ENCODE assay signal across 8 mouse cellular contexts in genomic region chr6:100013949-100014348, GRCm38 (mm10).
DNase-seq lines count a peak whose midpoint lies in the region; ATAC-seq lines count a peak whose summit lies in the region.

No protein-coding gene starts in this region.

- H3K4me2 ChIP-seq in neural tube, embryonic 13.5 days, result no peak overlapping the region

- H3K4me3 ChIP-seq in neural tube, embryonic 13.5 days, result no peak overlapping the region

- H3K27ac ChIP-seq in neural tube, embryonic 13.5 days (replicated peaks), result no peak overlapping the region

- no peak overlapping the region for H3K9ac ChIP-seq in neural tube, embryonic 13.5 days

- DNase-seq in lung, adult 18-20 months, result peak; percentile 18 to 33
- DNase-seq in lung, postnatal 14 days, result no peak
- DNase-seq in embryo, embryonic 9.5 days (ENCODE audit: extremely low spot score), result peak; percentile 27
- DNase-seq in kidney, adult 9 months, result peak; percentile 92
- DNase-seq in frontal cortex, postnatal 14 days (ENCODE audit: low spot score in 2 of 2), result no peak
- DNase-seq in natural killer cell, adult 2 months (ENCODE audit: low spot score in 2 of 2), result no peak
- DNase-seq in testis, postnatal 10 days (ENCODE audit: low spot score), result no peak

- ATAC-seq in neural tube, embryonic 13.5 days (ENCODE audit: low read depth), result peak; percentile 58

- no peaks in the 10 kb centered on the region for H3K9me3 ChIP-seq in neural tube, embryonic 13.5 days

- peaks cover 77% of the 10 kb centered on the region for H3K27me3 ChIP-seq in neural tube, embryonic 13.5 days

- WGBS in neural tube, embryonic 13.5 days, result 14% methylated on average over 6 of the region's 6 CpGs

- no peaks in the 10 kb centered on the region for H3K36me3 ChIP-seq in neural tube, embryonic 13.5 days

- peaks cover 41% of the 10 kb centered on the region for H3K4me1 ChIP-seq in neural tube, embryonic 13.5 days (replicated peaks)

Comparison
In these comparisons a context has a peak if more than half of its experiments do, and no peak if none do; other contexts are left out.
1. DNase-seq: peak in lung, adult 18-20 months (2 of 2), embryo, embryonic 9.5 days (single experiment) and kidney, adult 9 months (single experiment); none in lung, postnatal 14 days (single experiment), frontal cortex, postnatal 14 days (0 of 2), natural killer cell, adult 2 months (0 of 2) and testis, postnatal 10 days (single experiment).